Mouse (Mus musculus) liver, adult 2 months (tissue): ENCODE results near the gene Map3k13.

Source experiments
- CTCF ChIP-seq: fragments of 200-500 bp; IDR thresholded peaks from 2 replicates; pipeline ENCODE4 v1.5.1; 2011; ENCODE audit warnings: low read depth, low read length, control low read depth
- POLR2A ChIP-seq: fragments of 200-500 bp; IDR thresholded peaks from 2 replicates; pipeline ENCODE4 v1.6.1; 2011; ENCODE audit warnings: low read length, control low read depth; ENCODE audit not compliant: insufficient read depth; ENCODE audit errors: extremely low read depth

DNA sequence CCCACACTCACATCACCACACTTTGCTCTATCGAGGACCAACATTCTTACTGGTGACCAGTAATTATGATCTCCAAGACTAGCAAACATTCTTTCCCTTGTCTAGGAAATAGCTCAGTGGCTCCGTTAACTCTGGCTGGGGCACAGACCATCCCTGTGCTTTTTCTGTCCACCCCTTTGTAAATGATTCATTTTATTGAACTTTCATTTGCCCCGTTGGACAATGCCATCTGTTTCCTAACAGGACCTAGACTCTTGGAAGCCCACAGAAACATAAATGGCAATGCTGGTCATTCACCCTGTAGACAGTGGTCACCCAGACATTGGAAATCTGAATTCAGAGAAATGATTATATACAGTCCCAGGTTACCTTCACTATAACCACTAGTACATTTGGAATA, 84.7 kb downstream of the Map3k13 start:
- TF ChIP-seq CTCF (no peak), POLR2A (no peak)
